Mouse (Mus musculus): Measurements from ENCODE around the gene Scnn1b. TPM values are rescaled to one million over a fixed set of nuclear protein-coding genes. Genes with fewer than 3 reads are reported as not detected.

Scnn1b gene
- total RNA-seq, 2 experiments from 2014 or later, result 0.23 TPM; not detected in 1

GRCm38 (mm10) chr7:121955802-121956201 is 91.0 kb downstream of the Scnn1b start:
- H3K4me3 ChIP-seq, result no peak overlapping the region
- intact Hi-C loops (cut with DNase I), result no loop called here
- no peak for TF ChIP-seq CTCF (IDR thresholded peaks at IDR 0.05)
- no peak overlapping the region for H3K27ac ChIP-seq
- no peak for DNase-seq

- H3K4me3 ChIP-seq, result no peak overlapping the region
- DNase-seq, result no peak
- intact Hi-C loops (cut with DNase I), result loop anchor here (5.0 kb wide), 1 partner anchor 65 kb away; no protein-coding TSS in a partner anchor
- H3K27ac ChIP-seq, result no peak overlapping the region
- TF ChIP-seq CTCF (IDR thresholded peaks at IDR 0.05), result no peak
Observed at GRCm38 (mm10) chr7:121961913-121962570, 97.2 kb downstream of the Scnn1b start.

GRCm38 (mm10) chr7:121962571-121962959 is 97.7 kb downstream of the Scnn1b start:
- intact Hi-C loops (cut with DNase I), result loop anchor here (5.0 kb wide), 1 partner anchor 65 kb away; no protein-coding TSS in a partner anchor
- DNase-seq, result no peak
- no peak overlapping the region for H3K4me3 ChIP-seq
- TF ChIP-seq CTCF (IDR thresholded peaks at IDR 0.05), result no peak
- no peak overlapping the region for H3K27ac ChIP-seq

GRCm38 (mm10) chr7:121963883-121964398 is 99.1 kb downstream of the Scnn1b start:
- DNase-seq, result no peak

GRCm38 (mm10) chr7:121966169-121966568 is 101.3 kb downstream of the Scnn1b start:
- H3K27ac ChIP-seq, result no peak overlapping the region
- intact Hi-C loops (cut with DNase I), result no loop called here
- no peak for DNase-seq
- no peak overlapping the region for H3K4me3 ChIP-seq
- TF ChIP-seq CTCF (IDR thresholded peaks at IDR 0.05), result no peak

More at GRCm38 (mm10) chr7:121963883-121964398, 99.1 kb downstream of the Scnn1b start:
- intact Hi-C loops (cut with DNase I), result loop anchor here (1.0 to 5.0 kb wide), 2 partner anchors 67 to 230 kb away; partner anchors contain the start of gene Scnn1g
- no peak overlapping the region for H3K27ac ChIP-seq
- peak; percentile 91 for TF ChIP-seq CTCF (IDR thresholded peaks at IDR 0.05)
- no peak overlapping the region for H3K4me3 ChIP-seq

Other genes with a start within 250 kb of the Scnn1b start
- 1 to 10 TPM; 7.7 to 8.6 TPM for gene Usp31, start 157.8 kb upstream of the Scnn1b start, total RNA-seq (2021)
- not detected for gene Scnn1g, start 130.6 kb upstream of the Scnn1b start, total RNA-seq (2021)
- gene Cog7, start 116.7 kb downstream of the Scnn1b start, total RNA-seq (2021), result 10 to 100 TPM; 10.5 to 13.9 TPM
- 10 to 100 TPM; 12.2 to 13.5 TPM for gene Gga2, start 156.2 kb downstream of the Scnn1b start, total RNA-seq (2021)
- gene Ubfd1, start 202.1 kb downstream of the Scnn1b start, total RNA-seq (2021), result 10 to 100 TPM; 23.2 to 25.5 TPM
- gene Ears2, start 202.2 kb downstream of the Scnn1b start, total RNA-seq (2021), result 1 to 10 TPM; 6.6 to 8.2 TPM
- gene Ndufab1, start 236.8 kb downstream of the Scnn1b start, total RNA-seq (2021), result 100 to 1,000 TPM; 529 to 848 TPM

Measured in gastrocnemius, adult 2 months (tissue).